Mouse (Mus musculus): ENCODE results near the gene Zswim8. TPM values are rescaled to one million over a fixed set of nuclear protein-coding genes. Genes with fewer than 3 reads are reported as not detected.

Gene Zswim8
- total and polyA plus RNA-seq, 3 experiments, result 16.5 to 35.5 TPM; not detected in 1

GRCm38 (mm10) chr14:20693589-20694101 lies 13.7 kb upstream of the Zswim8 start (continued):
- TF ChIP-seq RAD21 (IDR thresholded peaks at IDR 0.05; ENCODE audit: low read depth, low read length), result no peak

DNA sequence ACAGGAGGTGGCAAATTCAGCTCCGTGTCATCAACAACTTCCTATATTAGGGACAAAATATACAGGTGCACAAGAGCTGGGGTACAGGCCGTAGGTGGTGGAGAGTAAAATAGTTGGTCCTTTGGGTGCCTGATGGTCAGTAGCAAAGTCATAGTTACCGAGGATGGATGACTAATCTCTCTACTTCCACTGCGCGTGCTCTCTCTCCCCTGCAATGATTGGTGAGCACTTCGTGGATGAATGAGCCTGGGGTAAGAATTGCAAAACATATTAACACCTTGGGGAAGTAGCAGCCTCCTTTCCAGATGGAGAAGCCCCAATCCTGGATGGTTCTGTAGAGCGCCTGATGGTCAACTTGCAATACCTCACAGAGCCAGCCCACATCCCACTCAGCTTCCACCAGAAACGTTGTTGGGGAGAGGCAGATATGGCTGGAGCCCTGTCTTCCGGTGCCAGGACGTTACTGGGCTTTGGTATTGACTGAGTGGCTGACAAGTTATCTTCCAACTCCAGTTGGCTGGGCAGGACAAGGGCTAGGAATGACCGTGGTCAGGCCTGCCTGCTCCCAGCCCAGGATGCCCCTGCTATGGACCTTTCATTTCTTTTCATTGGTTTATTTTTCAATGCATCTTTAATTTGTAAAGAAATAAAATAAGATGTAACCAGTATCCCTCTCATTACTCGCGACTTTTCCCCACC lies 13.0 kb upstream of the Zswim8 start:
- no peaks in the 10 kb centered on the region for H3K27me3 ChIP-seq (ENCODE audit: control insufficient read depth in 1 of 2, insufficient read depth in 2 of 2, low read length in 2 of 2)
- H3K9me3 ChIP-seq (replicated peaks; ENCODE audit: insufficient read depth, low read length), result no peaks in the 10 kb centered on the region
- no peak for DNase-seq (ENCODE audit: low read depth, low spot score)
- TF ChIP-seq POLR2A (IDR thresholded peaks at IDR 0.05; ENCODE audit: control insufficient read depth in 1 of 2, insufficient read depth in 1 of 2, low read depth in 1 of 2, low read length in 2 of 2, poor library complexity in 1 of 2) (peak in 1 of 2 experiments; percentile 38; a peak in 1 of 4 replicates), JUND (IDR thresholded peaks at IDR 0.05; ENCODE audit: low read depth, low read length) (no peak)
- peaks cover 21 to 24% of the 10 kb centered on the region in 2 experiments for H3K36me3 ChIP-seq (ENCODE audit: control insufficient read depth in 1 of 2, insufficient read depth in 2 of 2, low read length in 2 of 2)
- H3K79me2 ChIP-seq (ENCODE audit: control insufficient read depth, insufficient read depth, low read length, poor library complexity), result peaks cover 21% of the 10 kb centered on the region
- H3K4me3 ChIP-seq (ENCODE audit: control insufficient read depth in 1 of 2, insufficient read depth in 1 of 2, low read depth in 2 of 2, low read length in 2 of 2), result no peak overlapping the region
- H3K27ac ChIP-seq (ENCODE audit: control insufficient read depth, low read depth, low read length), result no peak overlapping the region
- H3K9ac ChIP-seq (ENCODE audit: control insufficient read depth, low read depth, low read length, poor library complexity, severe bottlenecking), result no peak overlapping the region
- H3K4me1 ChIP-seq (ENCODE audit: control insufficient read depth in 1 of 2, insufficient read depth in 2 of 2, low read length in 2 of 2), result peaks cover 12% of the 10 kb centered on the region in 2 experiments

- peaks cover 24% of the 10 kb centered on the region for H3K79me2 ChIP-seq (ENCODE audit: control insufficient read depth, insufficient read depth, low read length, poor library complexity)
- H3K9ac ChIP-seq (ENCODE audit: control insufficient read depth, low read depth, low read length, poor library complexity, severe bottlenecking), result no peak within 1 kb of the TSS
- no peaks in the 10 kb centered on the region for H3K27me3 ChIP-seq (ENCODE audit: control insufficient read depth in 1 of 2, insufficient read depth in 2 of 2, low read length in 2 of 2)
- H3K4me1 ChIP-seq (ENCODE audit: control insufficient read depth in 1 of 2, insufficient read depth in 2 of 2, low read length in 2 of 2), result peaks cover 12 to 14% of the 10 kb centered on the region in 2 experiments
- no peaks in the 10 kb centered on the region for H3K9me3 ChIP-seq (replicated peaks; ENCODE audit: insufficient read depth, low read length)
- 0 out of 2 replicates have a peak, but pooled peaks have one; percentile 5 for TF ChIP-seq POLR2AphosphoS2 (IDR thresholded peaks at IDR 0.05; ENCODE audit: low read length)
- TF ChIP-seq TCF12 (IDR thresholded peaks at IDR 0.05; ENCODE audit: low read depth, low read length), result no peak
- H3K4me3 ChIP-seq (ENCODE audit: control insufficient read depth in 1 of 2, insufficient read depth in 1 of 2, low read depth in 2 of 2, low read length in 2 of 2), result no peak within 1 kb of the TSS
- H3K27ac ChIP-seq (ENCODE audit: control insufficient read depth, low read depth, low read length), result no peak within 1 kb of the TSS
- H3K36me3 ChIP-seq (ENCODE audit: control insufficient read depth in 1 of 2, insufficient read depth in 2 of 2, low read length in 2 of 2), result peaks cover 20 to 29% of the 10 kb centered on the region in 2 experiments
- DNase-seq (ENCODE audit: low read depth, low spot score), result no peak
These were observed 12.2 kb upstream of the Zswim8 start, which contains the start of gene Fut11 for GRCm38 (mm10) chr14:20694884-20695760. TSS of gene Fut11 (plus strand) at chr14:20694968.

- no peaks in the 10 kb centered on the region for H3K9me3 ChIP-seq (replicated peaks; ENCODE audit: insufficient read depth, low read length)
- no peaks in the 10 kb centered on the region for H3K27me3 ChIP-seq (ENCODE audit: control insufficient read depth in 1 of 2, insufficient read depth in 2 of 2, low read length in 2 of 2)
- H3K4me1 ChIP-seq (ENCODE audit: control insufficient read depth in 1 of 2, insufficient read depth in 2 of 2, low read length in 2 of 2), result peaks cover 14 to 18% of the 10 kb centered on the region in 2 experiments
- peaks cover 20 to 37% of the 10 kb centered on the region in 2 experiments for H3K36me3 ChIP-seq (ENCODE audit: control insufficient read depth in 1 of 2, insufficient read depth in 2 of 2, low read length in 2 of 2)
- no peak overlapping the region for H3K27ac ChIP-seq (ENCODE audit: control insufficient read depth, low read depth, low read length)
- TF ChIP-seq ZMIZ1 (IDR thresholded peaks at IDR 0.05; ENCODE audit: low read depth, low read length) (no peak), MAX (IDR thresholded peaks at IDR 0.05; ENCODE audit: low read length) (no peak), MAZ (IDR thresholded peaks at IDR 0.05; ENCODE audit: low read depth, low read length) (no peak), ZNF384 (IDR thresholded peaks at IDR 0.05; ENCODE audit: low read depth, low read length) (no peak), ELF1 (IDR thresholded peaks at IDR 0.05; ENCODE audit: low read depth, low read length) (no peak)
- H3K79me2 ChIP-seq (ENCODE audit: control insufficient read depth, insufficient read depth, low read length, poor library complexity), result peaks cover 31% of the 10 kb centered on the region
- no peak for DNase-seq (ENCODE audit: low read depth, low spot score)
- H3K4me3 ChIP-seq (ENCODE audit: control insufficient read depth in 1 of 2, insufficient read depth in 1 of 2, low read depth in 2 of 2, low read length in 2 of 2), result no peak overlapping the region
- no peak overlapping the region for H3K9ac ChIP-seq (ENCODE audit: control insufficient read depth, low read depth, low read length, poor library complexity, severe bottlenecking)
These were observed 11.4 kb upstream of the Zswim8 start for GRCm38 (mm10) chr14:20695761-20696520.

All from MEL (cell line).